Mouse (Mus musculus) adrenal gland, postnatal 0 days (tissue): Measurements from ENCODE around the gene Hat1. TPM values are rescaled to one million over a fixed set of nuclear protein-coding genes. Genes with fewer than 3 reads are reported as not detected.

Experiments
- polyA plus RNA-seq: library from polyadenylated mRNA; unstranded; fragments of >200 nt; fragmentation: Nextera tagmentation; extraction: Ambion mirVana; gene quantifications from 2 replicates; pipeline ENCODE4 v1.2.1, GENCODE M21; 2015

The Hat1 gene
- 105 and 118 TPM in 2 replicates for polyA plus RNA-seq

GRCm38 (mm10) chr2:71388951-71389763 is at the start of gene Hat1:
TSS of gene Hat1 (plus strand) at chr2:71388958.

GRCm38 (mm10) chr2:71367125-71367880 is 21.5 kb upstream of the Hat1 start, which contains the start of gene Slc25a12:
TSS of gene Slc25a12 (minus strand) at chr2:71367749.

GRCm38 (mm10) chr2:71453161-71453916 is 64.6 kb downstream of the Hat1 start, which contains the start of gene Metap1d:
TSS of gene Metap1d (plus strand) at chr2:71453276.

Other genes starting within 250 kb of the Hat1 start
- gene Dync1i2, start 177.3 kb upstream of the Hat1 start, polyA plus RNA-seq: 64.3 and 66.6 TPM in 2 replicates
- 47.7 and 52.7 TPM in 2 replicates for gene Slc25a12, start 21.2 kb upstream of the Hat1 start, polyA plus RNA-seq
- 24.3 and 35.8 TPM in 2 replicates for gene Metap1d, start 64.3 kb downstream of the Hat1 start, polyA plus RNA-seq
- 0.70 and 0.74 TPM in 2 replicates for gene Dlx1, start 139.2 kb downstream of the Hat1 start, polyA plus RNA-seq
- gene Dlx2, start 157.8 kb downstream of the Hat1 start, polyA plus RNA-seq: 0.93 and 1.3 TPM in 2 replicates